Mouse (Mus musculus): Measurements from ENCODE around the gene Ltbp1. TPM values are rescaled to one million over a fixed set of nuclear protein-coding genes. Genes with fewer than 3 reads are reported as not detected.

Gene Ltbp1
- polyA plus RNA-seq, 1 experiment = 20.3 TPM

DNA sequence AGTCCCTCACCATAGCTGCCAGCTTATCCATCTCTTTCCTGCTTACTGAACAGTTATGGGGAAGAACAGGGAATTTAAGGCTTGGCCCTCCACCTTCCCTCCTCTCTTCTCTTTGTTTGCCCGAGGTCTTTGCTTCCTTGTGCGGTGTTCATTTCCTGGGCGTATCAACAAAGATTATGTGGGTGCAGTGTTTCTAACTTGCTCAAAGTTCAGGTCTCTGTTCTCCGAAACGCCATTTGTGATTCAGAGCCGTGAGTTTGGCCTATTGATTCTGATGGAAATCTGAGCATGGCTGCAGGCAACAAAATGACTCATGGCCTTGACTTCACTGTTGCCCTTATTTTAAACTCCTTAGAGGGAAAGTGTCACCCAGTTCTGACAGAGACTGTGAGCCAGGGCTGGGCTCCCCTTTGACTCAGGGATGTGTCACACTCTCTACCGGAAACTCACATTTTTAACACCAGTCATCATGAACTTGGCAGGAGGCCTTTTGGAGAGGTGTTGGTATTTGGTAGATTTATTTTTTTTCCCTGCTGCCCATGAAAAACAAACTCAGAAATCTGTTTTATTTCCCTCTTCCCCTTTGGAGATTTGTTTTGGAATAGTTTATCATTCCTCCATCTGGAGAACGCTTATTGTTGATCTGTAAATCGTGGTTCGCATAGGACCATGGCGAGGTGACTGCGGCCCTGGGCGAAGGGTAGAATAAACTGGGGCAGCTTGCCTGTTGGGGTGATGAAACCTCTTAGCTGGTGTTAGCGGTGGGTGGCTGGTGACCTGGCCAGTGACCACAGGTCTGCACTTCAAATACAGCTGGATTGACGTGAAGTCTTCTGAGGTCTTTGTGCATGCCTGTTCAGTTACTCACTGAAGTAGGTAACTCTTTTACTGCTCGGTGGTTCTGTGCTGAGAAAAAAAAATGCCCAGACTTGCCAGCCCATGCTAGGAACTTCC is 105.2 kb downstream of the Ltbp1 start:
- TF ChIP-seq CTCF (IDR thresholded peaks at IDR 0.05; ENCODE audit: control insufficient read depth, insufficient read depth, low read length) = no peak
- no peak for TF ChIP-seq POLR2A (IDR thresholded peaks at IDR 0.05; ENCODE audit: borderline replicate concordance, control insufficient read depth, low read depth, low read length)
- H3K4me1 ChIP-seq (ENCODE audit: control insufficient read depth, insufficient read depth, low read length) = no peaks in the 10 kb centered on the region; the same call in 1 of the 2 replicates
- no peak overlapping the region for H3K27ac ChIP-seq (ENCODE audit: control insufficient read depth, insufficient read depth, low read depth, low read length, poor library complexity)
- WGBS = 84% methylated on average over 16 of the region's 16 CpGs
- no peak overlapping the region for H3K4me3 ChIP-seq (replicated peaks; ENCODE audit: control insufficient read depth, low read depth, low read length)

DNA sequence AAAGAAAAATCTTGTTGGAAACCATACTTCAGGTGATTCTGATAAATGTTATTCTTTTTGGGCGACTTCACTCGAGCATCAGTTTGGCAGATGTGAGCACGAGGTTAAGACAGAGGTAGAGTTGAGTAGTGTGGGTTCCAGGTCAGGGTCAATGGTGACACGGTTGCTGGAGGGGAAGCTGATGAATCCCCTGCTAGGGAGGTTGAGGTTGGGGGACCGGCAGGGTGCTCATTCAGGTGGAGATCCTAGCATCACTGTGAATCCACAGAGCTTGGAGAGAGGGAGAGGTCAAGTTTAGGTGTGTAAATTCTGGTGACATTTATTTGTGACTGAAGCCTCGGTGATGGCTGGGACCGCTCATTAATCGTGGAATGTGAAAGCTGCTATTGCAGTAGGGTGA is 110.2 kb downstream of the Ltbp1 start:
- H3K4me1 ChIP-seq (ENCODE audit: control insufficient read depth, insufficient read depth, low read length) = no peaks in the 10 kb centered on the region; the same call in none of the 2 replicates
- no peak overlapping the region for H3K4me3 ChIP-seq (replicated peaks; ENCODE audit: control insufficient read depth, low read depth, low read length)
- 81% methylated on average over 8 of the region's 8 CpGs for WGBS
- no peak overlapping the region for H3K27ac ChIP-seq (ENCODE audit: control insufficient read depth, insufficient read depth, low read depth, low read length, poor library complexity)
- no peak for TF ChIP-seq POLR2A (IDR thresholded peaks at IDR 0.05; ENCODE audit: borderline replicate concordance, control insufficient read depth, low read depth, low read length)
- TF ChIP-seq CTCF (IDR thresholded peaks at IDR 0.05; ENCODE audit: control insufficient read depth, insufficient read depth, low read length) = no peak

DNA sequence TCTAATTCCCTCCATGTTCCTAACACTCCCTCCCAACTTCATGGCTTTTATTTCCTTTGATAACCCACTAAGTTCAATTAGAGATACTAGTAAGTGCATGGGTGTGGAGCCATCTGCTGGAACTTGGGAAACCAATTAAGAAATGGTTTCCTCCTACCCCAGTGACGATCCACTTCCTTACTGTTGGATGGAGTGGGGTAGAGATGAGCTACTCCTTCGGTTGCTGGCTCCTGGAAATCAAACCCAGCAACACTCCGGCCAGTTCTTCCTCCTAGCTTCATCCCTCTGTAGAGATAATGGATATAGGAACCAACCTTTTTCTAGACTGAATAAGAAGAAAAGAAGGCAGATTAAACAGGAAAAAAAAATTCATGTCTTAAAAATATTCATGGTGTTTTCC is 113.5 kb downstream of the Ltbp1 start:
- Histone ChIP-seq H3K4me3 (replicated peaks; ENCODE audit: control insufficient read depth, low read depth, low read length) (no peak overlapping the region), H3K4me1 (ENCODE audit: control insufficient read depth, insufficient read depth, low read length) (no peaks in the 10 kb centered on the region; the same call in none of the 2 replicates), H3K27ac (ENCODE audit: control insufficient read depth, insufficient read depth, low read depth, low read length, poor library complexity) (no peak overlapping the region)
- no peak for TF ChIP-seq CTCF (IDR thresholded peaks at IDR 0.05; ENCODE audit: control insufficient read depth, insufficient read depth, low read length)
- no peak for TF ChIP-seq POLR2A (IDR thresholded peaks at IDR 0.05; ENCODE audit: borderline replicate concordance, control insufficient read depth, low read depth, low read length)
- WGBS = 42% methylated on average over 3 of the region's 3 CpGs

GRCm38 (mm10) chr17:75119422-75119821 is 114.1 kb downstream of the Ltbp1 start:
- 6% methylated on average over 3 of the region's 3 CpGs for WGBS
- TF ChIP-seq CTCF (IDR thresholded peaks at IDR 0.05; ENCODE audit: control insufficient read depth, insufficient read depth, low read length) = no peak
- no peak for TF ChIP-seq POLR2A (IDR thresholded peaks at IDR 0.05; ENCODE audit: borderline replicate concordance, control insufficient read depth, low read depth, low read length)
- H3K4me3 ChIP-seq (replicated peaks; ENCODE audit: control insufficient read depth, low read depth, low read length) = no peak overlapping the region
- no peak overlapping the region for H3K27ac ChIP-seq (ENCODE audit: control insufficient read depth, insufficient read depth, low read depth, low read length, poor library complexity)
- H3K4me1 ChIP-seq (ENCODE audit: control insufficient read depth, insufficient read depth, low read length) = no peaks in the 10 kb centered on the region; the same call in none of the 2 replicates

- Histone ChIP-seq H3K27ac (ENCODE audit: control insufficient read depth, insufficient read depth, low read depth, low read length, poor library complexity) (no peak overlapping the region), H3K4me1 (ENCODE audit: control insufficient read depth, insufficient read depth, low read length) (no peaks in the 10 kb centered on the region; the same call in none of the 2 replicates), H3K4me3 (replicated peaks; ENCODE audit: control insufficient read depth, low read depth, low read length) (no peak overlapping the region)
- TF ChIP-seq CTCF (IDR thresholded peaks at IDR 0.05; ENCODE audit: control insufficient read depth, insufficient read depth, low read length) = peak; percentile 17; the same call in 1 of the 2 replicates
- TF ChIP-seq POLR2A (IDR thresholded peaks at IDR 0.05; ENCODE audit: borderline replicate concordance, control insufficient read depth, low read depth, low read length) = no peak
- WGBS = 65% methylated on average over 6 of the region's 6 CpGs
Observed at GRCm38 (mm10) chr17:75120071-75120470, 114.7 kb downstream of the Ltbp1 start.

- H3K4me3 ChIP-seq (replicated peaks; ENCODE audit: control insufficient read depth, low read depth, low read length) = no peak overlapping the region
- no peak overlapping the region for H3K27ac ChIP-seq (ENCODE audit: control insufficient read depth, insufficient read depth, low read depth, low read length, poor library complexity)
- H3K4me1 ChIP-seq (ENCODE audit: control insufficient read depth, insufficient read depth, low read length) = no peaks in the 10 kb centered on the region; the same call in 1 of the 2 replicates
- WGBS = 73% methylated on average over 8 of the region's 8 CpGs
- no peak for TF ChIP-seq POLR2A (IDR thresholded peaks at IDR 0.05; ENCODE audit: borderline replicate concordance, control insufficient read depth, low read depth, low read length)
- TF ChIP-seq CTCF (IDR thresholded peaks at IDR 0.05; ENCODE audit: control insufficient read depth, insufficient read depth, low read length) = no peak
Observed at GRCm38 (mm10) chr17:75122584-75123282, 117.4 kb downstream of the Ltbp1 start.

DNA sequence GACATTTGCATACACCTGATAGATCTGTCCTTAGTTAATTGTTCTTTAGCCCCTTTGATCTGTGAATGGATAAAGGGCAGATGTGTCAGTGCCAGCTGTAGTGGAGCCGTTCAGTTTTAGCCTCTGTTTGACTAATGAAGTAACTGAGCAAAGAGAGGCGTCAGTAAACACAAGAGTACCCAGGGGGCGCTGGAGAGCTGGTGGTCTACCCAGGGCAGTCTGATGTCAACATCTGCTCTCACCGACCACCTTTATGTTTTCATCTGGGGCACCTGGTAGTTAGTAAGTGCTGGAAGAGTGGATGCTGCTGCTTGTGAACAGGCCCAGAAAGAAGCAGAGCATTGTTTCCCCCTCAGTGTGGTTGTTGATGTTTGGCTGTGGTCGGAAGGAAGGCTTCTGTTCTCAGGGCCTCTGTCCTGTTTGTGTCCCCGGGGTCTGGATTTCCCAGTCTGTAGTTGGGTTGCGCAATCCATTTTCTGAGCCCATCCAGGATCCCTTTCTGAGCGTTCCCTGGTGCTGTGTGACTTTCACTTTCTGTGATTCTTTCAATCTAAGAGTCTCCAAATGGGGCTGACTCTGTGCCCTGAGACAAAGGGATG is 123.1 kb downstream of the Ltbp1 start:
- peak; percentile 42; the same call in 1 of the 2 replicates for TF ChIP-seq CTCF (IDR thresholded peaks at IDR 0.05; ENCODE audit: control insufficient read depth, insufficient read depth, low read length)
- no peak for TF ChIP-seq POLR2A (IDR thresholded peaks at IDR 0.05; ENCODE audit: borderline replicate concordance, control insufficient read depth, low read depth, low read length)
- Histone ChIP-seq H3K4me1 (ENCODE audit: control insufficient read depth, insufficient read depth, low read length) (no peaks in the 10 kb centered on the region), H3K4me3 (replicated peaks; ENCODE audit: control insufficient read depth, low read depth, low read length) (no peak overlapping the region), H3K27ac (ENCODE audit: control insufficient read depth, insufficient read depth, low read depth, low read length, poor library complexity) (no peak overlapping the region)
- WGBS = 28% methylated on average over 8 of the region's 8 CpGs

- Histone ChIP-seq H3K4me3 (replicated peaks; ENCODE audit: control insufficient read depth, low read depth, low read length) (no peak overlapping the region), H3K27ac (ENCODE audit: control insufficient read depth, insufficient read depth, low read depth, low read length, poor library complexity) (no peak overlapping the region), H3K4me1 (ENCODE audit: control insufficient read depth, insufficient read depth, low read length) (no peaks in the 10 kb centered on the region)
- no peak for TF ChIP-seq CTCF (IDR thresholded peaks at IDR 0.05; ENCODE audit: control insufficient read depth, insufficient read depth, low read length)
- TF ChIP-seq POLR2A (IDR thresholded peaks at IDR 0.05; ENCODE audit: borderline replicate concordance, control insufficient read depth, low read depth, low read length) = no peak
- WGBS = 73% methylated on average over 4 of the region's 4 CpGs
Observed at GRCm38 (mm10) chr17:75133983-75134382, 128.6 kb downstream of the Ltbp1 start.
